Mouse (Mus musculus) 3134 (cell line): ENCODE results near the gene T2.
"Not testable (repeated sequence)": the region's sequence is repeated elsewhere in the genome, so short reads cannot be mapped to it uniquely, and the experiment has no call there.

ENCODE experiments used
- DNase-seq: peaks from one replicate; pipeline ENCODE4 v3.0.0-alpha.2; 2011; ENCODE audit warnings: low spot score; ENCODE audit not compliant: insufficient read length; ENCODE audit errors: extremely low read depth

T2 gene

GRCm38 (mm10) chr17:8361281-8362103 is 5.7 kb downstream of the T2 start:
- DNase-seq, result no peak

DNA sequence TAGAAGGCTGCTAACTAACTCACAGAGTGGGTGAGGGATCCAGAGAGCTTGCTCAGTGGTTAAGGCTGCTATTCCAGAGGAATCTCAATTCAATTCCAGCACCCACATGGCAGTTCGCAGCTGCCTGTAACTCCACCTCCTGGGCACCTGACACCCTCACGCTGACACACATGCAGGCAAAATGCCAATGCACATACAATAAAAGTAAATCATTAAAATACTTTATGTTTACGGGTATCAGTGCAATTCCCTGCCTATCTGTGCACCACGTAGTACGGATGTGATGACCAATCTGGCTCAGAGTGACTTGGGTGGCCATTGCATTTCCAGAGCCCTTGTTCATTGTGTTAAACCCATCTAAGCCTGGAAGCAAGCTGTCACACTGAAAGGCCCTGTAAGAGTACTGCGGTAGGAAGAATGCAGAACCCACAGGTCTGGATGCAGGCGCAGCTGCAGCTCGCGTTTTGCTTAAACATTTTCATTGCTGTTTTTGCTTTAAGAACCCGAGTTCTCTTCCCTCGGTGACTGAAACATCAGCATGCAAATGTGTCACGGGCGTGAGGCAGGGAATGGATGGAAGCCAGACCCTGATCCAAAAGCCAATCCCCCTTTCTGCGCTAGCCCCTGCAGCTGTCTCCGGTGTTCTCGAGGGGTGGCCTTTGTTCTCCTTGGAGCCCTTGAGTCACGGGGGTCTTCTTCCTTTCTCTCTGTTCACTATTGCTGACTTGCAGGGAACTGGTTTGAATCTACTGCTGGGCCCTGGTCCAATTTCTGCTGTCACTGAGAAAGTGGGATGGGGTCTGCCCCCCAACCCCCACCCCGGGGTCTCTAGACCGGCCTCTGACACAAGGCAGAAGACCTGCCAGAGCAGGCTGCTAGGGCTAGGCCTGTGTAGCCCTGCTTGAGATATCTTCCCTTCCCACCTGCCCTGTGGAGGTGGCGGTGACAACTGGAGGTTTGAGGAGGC is 12.0 kb downstream of the T2 start:
- no peak for DNase-seq

DNA sequence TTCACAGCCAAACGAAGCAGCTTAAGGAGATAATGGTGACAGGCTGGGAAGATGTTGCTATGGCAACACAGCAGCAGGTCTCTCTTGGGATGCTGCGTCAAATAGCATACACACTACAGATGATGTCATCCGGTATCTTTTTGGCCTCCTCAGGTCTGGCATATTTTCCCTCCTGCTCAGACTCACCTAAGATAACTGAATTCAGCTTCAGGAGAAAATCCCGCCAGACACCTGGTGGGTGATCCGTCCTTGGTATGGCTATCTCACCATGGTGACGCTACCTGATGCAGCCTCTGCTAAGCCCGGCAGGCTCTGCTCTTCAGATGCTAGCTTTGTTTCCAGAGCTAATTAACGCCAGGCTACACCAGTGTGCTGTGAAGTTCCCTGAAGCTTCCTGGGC is 12.8 kb downstream of the T2 start:
- DNase-seq, result no peak

DNA sequence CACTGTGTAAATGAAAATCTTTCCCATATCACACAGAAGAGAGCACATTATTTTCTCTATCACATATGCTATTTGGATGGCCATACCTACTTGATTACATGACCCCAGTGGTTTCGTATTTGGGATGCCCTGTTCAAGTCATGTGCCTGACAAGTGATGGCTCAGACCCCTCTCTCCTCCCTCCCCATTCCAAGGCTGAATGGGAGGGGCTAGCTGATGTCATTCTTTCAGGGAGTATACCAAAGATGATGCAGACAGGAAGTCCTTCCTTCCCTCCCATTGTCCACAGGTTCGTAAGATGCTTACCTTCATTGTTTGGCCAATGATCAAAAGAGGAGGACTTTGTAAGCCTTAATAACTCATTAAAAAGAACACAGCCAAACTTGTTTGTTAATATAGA is 13.4 kb downstream of the T2 start:
- no peak for DNase-seq

GRCm38 (mm10) chr17:8370634-8371229 is 14.9 kb downstream of the T2 start:
- DNase-seq, result no peak

DNA sequence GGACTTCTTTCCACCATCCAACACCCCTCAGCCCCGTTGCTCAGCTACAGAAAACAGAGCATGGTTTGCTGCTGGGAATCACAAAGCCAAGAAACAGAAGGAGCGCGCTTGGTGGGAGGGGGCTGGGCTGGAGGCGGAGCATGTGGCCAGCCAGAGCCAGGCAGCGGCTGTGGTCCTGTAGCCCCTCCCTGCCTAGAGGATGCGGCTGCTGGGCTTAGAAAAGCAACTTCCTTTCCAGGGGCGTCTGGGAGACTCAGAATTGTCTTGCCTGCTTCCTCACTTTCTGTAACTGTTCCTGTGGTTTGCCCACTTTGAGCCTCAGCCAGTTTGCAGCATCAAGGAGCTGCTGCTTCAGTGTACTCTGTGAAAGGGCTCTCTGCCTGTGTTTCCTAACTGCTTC is 16.0 kb downstream of the T2 start:
- peak; percentile 65 for DNase-seq

- peak; percentile 47 for DNase-seq
These were observed 16.7 kb downstream of the T2 start for GRCm38 (mm10) chr17:8372286-8373046.

DNA sequence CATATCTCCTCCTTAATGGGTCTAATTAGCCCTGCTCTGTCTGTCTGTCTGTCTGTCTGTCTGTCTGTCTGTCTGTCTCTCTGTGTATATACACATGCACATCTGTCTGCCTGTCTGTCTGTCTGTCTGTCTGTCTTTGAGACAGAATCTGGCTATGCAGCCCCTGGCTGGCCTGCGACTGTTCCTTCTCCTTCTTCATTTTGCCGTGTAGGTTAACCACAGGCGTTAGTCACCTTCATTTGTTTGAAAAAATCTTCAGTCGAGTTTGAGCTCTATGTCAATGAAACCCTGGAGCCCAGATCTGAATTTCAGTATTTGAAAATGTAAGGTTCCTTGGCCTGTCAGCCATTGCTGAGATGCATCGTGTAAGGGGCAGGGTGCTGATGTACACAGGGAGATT is 21.5 kb downstream of the T2 start:
- no peak for DNase-seq

DNA sequence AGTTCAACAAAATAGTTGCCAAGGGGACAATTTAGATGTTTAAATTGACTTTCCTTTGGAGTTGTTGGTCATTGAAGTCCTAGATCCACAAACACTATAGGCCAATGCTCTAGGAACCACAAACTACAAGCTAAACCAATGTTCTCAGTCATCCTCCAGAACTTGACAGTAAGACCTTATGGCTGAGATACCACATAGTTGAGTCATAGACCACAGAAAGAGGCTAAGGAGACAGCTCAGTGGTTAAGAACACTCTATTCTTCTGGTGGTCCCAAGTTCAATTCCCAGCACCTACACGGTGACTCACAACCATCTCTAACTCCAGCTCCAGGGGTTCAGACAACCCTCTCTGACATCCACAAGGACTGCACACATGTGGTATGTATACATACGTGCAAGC is 29.6 kb downstream of the T2 start:
- no peak for DNase-seq

DNA sequence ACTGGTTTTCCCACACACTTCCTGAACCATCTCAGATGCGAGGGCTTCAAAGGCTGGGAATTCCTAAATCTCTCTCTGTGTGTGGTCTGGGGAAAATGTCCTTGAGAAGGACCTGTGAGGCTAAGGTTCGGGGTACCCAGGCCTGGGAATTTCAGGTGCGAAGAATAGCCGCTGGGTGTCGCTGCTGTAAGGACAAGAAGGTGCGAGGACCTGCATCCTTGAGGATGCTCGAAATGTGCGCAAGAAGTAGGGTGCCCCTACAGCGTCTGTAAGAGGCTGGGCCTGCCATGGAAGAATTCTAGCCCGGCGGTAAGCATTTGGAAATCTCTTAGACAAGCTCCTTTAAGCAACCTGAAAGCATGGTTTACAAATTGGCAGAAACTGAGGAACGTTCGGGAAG is 32.7 kb downstream of the T2 start:
- no peak for DNase-seq

DNA sequence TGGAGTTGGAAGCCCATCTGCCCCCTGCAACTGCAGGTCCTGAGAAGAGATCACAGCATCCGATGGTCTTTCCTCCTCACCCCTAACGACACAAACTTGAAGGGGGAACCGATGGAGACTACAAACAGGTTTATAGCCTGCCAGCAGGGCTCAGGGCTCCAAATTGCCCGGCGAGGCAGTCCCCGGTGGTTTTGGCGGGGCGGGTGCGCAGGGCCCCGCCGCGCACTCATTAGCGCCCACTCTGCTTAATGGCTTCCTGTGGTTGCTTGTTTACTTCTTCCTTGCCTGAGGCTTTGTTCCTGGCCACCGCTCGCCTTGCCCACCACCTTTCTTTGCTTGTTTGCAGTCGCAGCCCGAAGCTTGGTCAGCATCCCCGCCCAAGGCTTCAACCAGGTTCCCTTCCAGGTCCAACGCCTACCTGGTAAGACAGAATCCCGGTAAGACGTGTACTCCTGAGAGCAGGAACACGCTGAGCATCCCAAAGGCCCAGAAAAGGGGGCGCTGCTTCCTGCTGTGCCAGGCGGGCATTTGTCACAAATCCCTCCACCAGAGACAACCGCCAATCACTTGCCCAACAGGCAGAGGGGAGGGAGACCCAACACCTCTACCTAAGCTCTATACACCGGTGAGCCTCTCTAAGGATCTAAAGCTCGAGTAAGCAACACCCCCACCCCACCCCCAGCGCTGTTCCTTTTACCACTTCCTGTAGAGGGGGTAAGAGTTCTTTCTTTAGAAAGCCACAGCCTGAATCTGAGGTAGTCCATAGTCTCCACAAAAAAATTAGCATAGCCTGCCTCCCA is 33.4 kb downstream of the T2 start:
- no peak for DNase-seq

DNA sequence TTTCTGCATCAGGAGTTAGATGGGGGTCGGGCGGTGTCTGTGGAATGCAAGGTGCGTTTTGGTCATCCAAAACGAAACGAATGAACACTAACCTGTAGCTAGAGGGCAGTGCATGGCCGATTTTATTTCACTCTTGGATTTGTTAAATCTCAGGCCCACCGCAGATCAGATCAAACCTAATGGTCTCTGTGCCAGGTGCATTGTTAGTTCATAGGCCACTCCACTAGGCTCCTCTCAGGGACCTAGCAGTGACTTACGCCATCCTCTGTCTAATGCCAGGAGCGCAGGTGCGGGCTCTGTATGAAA is 34.0 kb downstream of the T2 start:
- DNase-seq, result no peak

GRCm38 (mm10) chr17:8390487-8390886 is 34.7 kb downstream of the T2 start:
- DNase-seq, result no peak

GRCm38 (mm10) chr17:8396371-8396770 is 40.6 kb downstream of the T2 start:
- no peak for DNase-seq

DNA sequence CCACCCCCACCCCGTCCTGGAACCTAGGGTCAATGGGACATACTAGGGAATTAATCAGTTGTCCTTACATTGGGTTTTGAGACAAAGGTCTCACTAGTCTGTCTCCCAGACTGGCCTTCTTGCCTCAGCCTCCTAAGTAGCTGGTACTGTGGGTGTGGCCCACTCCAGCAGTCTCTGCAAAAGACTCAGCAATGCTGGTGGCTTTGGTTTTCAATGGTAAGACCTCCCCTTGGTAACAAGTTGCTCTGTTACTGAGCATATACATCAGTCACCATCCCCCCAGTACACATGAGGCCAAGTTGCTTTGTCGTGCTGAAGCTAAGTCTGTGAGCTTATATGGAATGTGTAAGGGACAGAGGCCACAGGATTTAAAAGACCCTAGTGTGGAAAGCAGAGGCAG is 42.2 kb downstream of the T2 start:
- DNase-seq, result no peak

DNA sequence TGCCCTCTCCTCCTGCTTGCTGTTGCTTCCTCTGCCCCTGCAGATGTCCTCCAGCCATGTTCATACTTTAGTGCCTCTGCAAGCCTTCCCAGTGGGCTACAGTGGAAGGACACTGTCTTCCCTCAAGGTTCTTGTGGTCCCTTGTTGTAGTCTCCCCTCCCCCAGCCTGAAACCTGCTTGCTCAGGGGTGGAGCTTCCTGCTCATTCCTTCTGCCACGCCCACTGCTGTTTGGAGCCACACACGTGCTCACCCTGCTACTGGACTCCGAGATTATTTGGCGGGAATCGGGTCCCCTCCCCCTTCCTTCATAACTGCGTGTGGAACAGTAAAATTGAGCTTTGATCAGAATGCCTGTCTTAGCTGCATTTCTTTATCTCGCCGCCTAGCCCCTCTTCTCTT is 48.1 kb downstream of the T2 start:
- DNase-seq, result not testable (repeated sequence)

GRCm38 (mm10) chr17:8406285-8406684 is 50.5 kb downstream of the T2 start:
- DNase-seq, result no peak

GRCm38 (mm10) chr17:8408002-8408401 is 52.2 kb downstream of the T2 start:
- DNase-seq, result not testable (repeated sequence)

DNA sequence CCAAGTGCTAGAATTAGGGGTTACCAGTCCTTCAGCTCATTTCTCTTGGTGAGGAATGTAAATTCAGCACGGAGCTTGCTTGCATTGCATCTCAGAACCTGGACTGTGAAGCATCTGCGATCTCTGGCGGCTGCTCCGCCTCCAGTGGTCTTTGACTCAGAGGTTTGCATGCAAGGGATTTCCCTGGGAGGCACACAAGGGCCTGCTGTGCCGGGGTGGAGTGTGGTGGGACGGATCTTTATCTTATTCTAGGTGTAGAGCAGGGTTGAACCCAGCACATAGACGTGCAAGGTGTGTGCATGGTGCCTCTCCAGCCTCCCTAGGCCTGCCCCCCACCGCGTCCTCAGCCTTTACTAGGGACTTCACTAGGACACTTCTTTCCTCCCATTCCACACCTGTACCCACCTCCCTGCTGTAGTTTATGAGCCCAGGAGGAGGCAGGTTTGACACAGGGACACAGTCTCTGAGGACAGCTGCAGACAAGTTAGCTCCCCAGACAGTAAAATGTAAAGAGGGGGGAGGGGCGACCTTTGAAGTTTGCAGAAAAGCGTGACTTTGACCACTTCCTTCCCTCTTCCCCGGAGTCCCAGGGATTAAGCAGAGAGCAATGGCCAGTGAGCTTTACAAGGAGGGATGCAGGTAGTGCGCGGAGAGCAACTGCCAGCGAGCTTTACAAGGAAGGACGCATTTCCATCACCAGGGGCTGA is 53.0 kb downstream of the T2 start:
- DNase-seq, result no peak
